Mouse (Mus musculus) granulocyte monocyte progenitor cell, adult 5-6 weeks (primary cell): ENCODE results near the gene Zp3. TPM values are rescaled to one million over a fixed set of nuclear protein-coding genes. Genes with fewer than 3 reads are reported as not detected.

ENCODE experiments used
- ATAC-seq: replicated peaks from 2 replicates; pipeline ENCODE4 v1.8.0; 2016; ENCODE audit warnings: mild to moderate bottlenecking, moderate TSS enrichment, inconsistent platforms; ENCODE audit not compliant: poor library complexity, severe bottlenecking
- total RNA-seq, 2 experiments: library from RNA; stranded (forward) in 1 of 2; stranded (reverse) in 1 of 2; fragments of 200-712, 200-1000 nt in 1 of 2; fragments of >200 nt in 1 of 2; fragmentation: Nextera tagmentation in 1 of 2; gene quantifications; 2 replicates each; pipeline ENCODE4 v1.2.3; 2014 to 2017

Zp3 gene
- total RNA-seq, 2 experiments from 2014 or later = not detected

DNA sequence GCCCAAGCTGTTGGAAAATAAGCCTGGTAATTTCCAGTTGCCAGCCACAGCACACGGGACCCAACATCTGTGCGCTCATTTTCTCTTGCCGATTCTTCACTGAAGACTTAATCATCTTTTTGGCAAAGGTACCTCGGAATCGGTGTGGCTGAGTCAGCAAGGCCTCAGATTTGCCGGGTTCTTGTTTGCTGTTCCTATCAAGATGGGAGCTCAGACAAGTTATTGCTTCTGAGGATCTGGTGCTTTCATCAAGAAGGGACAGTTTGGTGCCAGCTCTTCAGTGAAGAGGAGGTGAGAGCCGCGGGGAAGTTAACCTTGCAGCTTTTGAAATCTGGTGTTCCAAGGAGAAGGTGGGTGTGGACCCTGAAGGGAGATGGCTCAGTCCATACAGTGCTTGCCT, 16.3 kb downstream of the Zp3 start:
- no peak for ATAC-seq

DNA sequence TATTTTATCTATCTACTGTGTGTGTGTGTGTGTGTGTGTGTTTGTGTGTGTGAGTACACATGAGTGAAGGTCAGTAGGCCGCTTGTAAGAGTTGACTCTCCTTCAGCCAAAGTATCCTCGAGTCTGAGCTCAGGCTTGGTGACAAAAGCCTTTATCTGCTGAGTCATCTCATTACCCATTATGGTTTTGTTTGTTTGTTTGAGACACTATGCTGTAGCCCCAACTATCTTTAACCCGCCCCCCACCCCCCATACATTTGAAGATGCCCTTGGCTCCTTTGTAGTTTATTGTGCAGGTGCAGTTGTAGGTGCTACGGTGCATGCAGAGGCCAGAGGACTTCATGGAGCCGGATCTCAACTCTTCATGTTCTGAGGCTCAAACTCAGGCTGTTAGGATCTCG, 21.3 kb downstream of the Zp3 start:
- no peak for ATAC-seq

DNA sequence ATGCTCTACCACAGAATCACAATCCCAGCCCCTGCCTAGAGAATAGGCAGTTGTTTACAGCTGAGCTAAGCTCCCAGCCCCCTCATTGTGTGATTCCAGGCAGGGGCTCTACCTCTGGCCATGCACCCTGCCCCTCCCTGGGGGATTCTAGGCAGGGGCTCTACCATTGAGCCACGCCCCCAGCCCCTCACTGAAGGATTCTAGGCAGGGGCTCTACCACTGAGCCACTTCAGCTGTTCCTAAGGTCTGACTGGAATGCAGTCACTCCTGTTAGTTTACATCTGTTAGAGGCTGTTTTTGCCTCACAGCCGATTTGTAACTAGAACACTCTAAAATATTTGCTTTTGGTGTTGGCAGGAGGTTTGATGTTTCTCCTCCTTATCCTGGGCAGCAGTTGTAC, 22.4 kb downstream of the Zp3 start:
- ATAC-seq = no peak

GRCm38 (mm10) chr5:136002751-136003151, 22.9 kb downstream of the Zp3 start:
- no peak for ATAC-seq

- ATAC-seq = no peak
Observed at GRCm38 (mm10) chr5:136004537-136004936, 24.6 kb downstream of the Zp3 start.

DNA sequence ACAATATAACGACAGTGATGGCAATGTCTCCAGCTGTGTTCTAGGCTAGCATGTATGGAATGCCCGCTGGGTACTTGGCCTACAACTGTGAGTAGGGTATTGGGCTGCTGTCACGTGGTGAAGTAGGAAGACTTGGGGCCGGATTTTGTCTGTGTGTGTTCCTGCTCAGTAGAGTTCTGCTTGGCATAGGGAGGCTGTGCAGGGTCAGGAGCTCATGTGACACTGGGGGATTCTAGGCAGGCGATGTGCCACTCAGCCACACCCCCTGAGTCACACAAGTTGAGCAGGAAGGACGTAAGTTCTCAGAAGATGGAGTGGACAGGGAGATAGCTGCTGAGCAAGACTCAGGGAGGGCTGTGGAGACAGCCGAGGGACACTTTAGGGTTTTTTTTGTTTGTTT, 27.8 kb downstream of the Zp3 start:
- ATAC-seq = no peak

GRCm38 (mm10) chr5:136014877-136015276, 35.0 kb downstream of the Zp3 start:
- ATAC-seq = no peak

- ATAC-seq = no peak
Observed at GRCm38 (mm10) chr5:136015586-136015985, 35.7 kb downstream of the Zp3 start.

- no peak for ATAC-seq
Observed at GRCm38 (mm10) chr5:136016014-136016876, 36.3 kb downstream of the Zp3 start.

GRCm38 (mm10) chr5:136017262-136017661, 37.4 kb downstream of the Zp3 start:
- no peak for ATAC-seq

DNA sequence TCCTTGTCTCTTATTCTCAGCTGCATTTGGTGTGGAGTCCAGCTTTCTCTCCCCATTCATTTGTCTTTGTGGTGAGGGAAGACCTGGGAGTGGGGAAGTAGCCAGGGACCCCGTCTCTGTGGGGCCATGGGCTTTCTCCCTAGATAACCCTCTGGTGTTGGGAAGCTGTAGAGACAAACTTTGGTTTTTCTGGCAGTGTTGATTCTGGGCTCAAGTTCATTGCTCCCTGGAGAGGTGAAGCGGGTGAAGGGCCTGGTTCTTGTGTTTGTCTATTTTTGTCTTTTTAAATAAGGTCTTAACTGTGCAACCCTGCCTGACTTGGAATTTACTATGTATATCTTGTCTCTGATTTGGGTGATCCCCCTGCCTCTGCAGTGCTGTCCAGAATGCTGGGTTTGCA, 38.8 kb downstream of the Zp3 start:
- no peak for ATAC-seq

- no peak for ATAC-seq
Observed at GRCm38 (mm10) chr5:136019907-136020306, 40.0 kb downstream of the Zp3 start.

- ATAC-seq = no peak
Observed at GRCm38 (mm10) chr5:136025712-136026111, 45.8 kb downstream of the Zp3 start.

DNA sequence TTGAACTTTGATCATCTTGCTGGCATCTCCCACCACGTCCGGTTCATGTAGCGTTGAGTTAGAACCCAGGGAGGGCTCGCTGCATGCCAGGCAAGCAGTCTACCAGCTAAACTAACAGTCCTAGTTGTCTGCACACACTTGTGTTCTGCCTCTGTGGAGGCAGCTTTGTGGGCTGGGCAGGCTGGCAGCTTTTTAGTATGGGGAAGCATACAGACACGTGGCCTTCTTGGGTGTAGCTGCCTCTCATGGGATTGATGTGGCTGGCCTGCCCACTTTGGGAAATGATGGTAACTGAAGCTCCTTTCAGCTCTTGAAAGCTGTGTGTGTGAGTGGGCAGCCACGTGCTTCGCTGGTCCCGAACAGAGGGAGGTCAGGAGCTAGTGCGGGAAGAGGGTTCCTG, 47.0 kb downstream of the Zp3 start:
- no peak for ATAC-seq

DNA sequence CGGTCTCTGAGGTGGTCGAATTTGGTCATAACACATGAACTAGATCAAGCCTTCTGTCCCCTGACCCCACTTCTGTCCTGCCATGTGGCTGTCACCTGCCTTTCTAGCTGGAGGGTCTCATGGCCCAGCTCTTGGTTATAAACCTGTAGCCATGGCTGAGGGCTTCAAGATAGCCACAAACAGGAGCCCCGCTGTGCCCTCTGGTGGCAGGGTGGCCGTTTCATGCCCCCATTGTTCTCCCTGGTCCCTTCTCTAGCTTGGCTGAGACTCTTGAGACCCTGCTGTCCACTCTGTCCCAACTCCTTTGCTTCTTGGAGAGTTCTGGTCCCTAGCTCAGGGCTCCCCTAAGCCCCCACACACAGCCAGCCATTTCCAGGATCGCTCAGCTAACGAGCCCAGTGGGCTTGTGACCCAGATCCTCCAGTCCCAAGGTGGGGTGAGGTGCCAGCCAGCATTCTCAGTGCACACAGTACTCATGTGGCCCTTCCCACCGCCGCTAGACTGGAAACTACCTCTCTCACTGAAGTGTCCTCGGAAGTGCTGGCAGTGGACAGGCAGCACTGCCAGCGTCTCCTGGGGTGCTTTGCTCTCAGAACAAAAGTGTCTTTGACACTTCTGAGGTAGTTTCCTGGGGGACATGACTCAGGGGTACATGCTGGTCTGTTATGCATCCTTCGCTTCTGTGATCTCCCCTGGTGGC, 47.9 kb downstream of the Zp3 start:
- no peak for ATAC-seq

- peak; percentile 73 for ATAC-seq
Observed at GRCm38 (mm10) chr5:136034868-136035267, 55.0 kb downstream of the Zp3 start.

DNA sequence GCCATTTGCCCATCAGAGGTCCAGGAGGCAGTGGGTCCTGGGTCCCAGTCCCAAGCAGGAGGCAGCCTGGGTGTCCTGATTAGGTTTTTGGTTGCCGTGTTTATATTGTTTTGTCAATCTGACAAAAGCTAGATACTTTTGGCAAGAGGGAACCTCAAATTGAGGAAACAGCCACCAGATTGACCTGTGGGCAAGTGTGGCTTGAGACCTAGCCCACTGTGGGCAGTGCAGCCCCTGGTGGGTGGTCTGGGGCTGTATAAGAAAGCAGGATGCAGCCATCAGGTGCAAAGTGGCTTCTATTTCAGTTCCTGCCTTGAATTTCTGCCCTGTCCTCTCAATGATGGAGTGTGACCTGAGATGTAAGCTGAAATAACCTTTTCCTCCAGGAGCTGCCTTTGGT, 55.4 kb downstream of the Zp3 start:
- ATAC-seq = peak; percentile 55

GRCm38 (mm10) chr5:136036667-136037066, 56.8 kb downstream of the Zp3 start:
- no peak for ATAC-seq
